Mouse (Mus musculus) left cerebral cortex, postnatal 4 days (tissue): ENCODE results near the gene Psmc6. TPM values are rescaled to one million over a fixed set of nuclear protein-coding genes. Genes with fewer than 3 reads are reported as not detected.

ENCODE experiments used
- DNase-seq: peaks from one replicate; pipeline ENCODE4 v3.0.0-alpha.2; 2022
- intact Hi-C: fragments of 180-260 bp; cut with DNase I; formaldehyde crosslinking; loops from one replicate; pipeline ENCODE4 v1.15.1; 2025
- total RNA-seq, 2 experiments: library from RNA; stranded (reverse); gene quantifications; 2 replicates each; pipeline ENCODE4 v1.2.3; 2021

The Psmc6 gene
- 100 to 1,000 TPM; 118 to 132 TPM for total RNA-seq

GRCm38 (mm10) chr14:45329589-45330181 lies at the start of gene Psmc6:
TSS of gene Psmc6 (plus strand) at chr14:45329788.
- intact Hi-C loops = no loop called here

GRCm38 (mm10) chr14:45282066-45282465 lies 47.5 kb upstream of the Psmc6 start:
- intact Hi-C loops = no loop called here
- DNase-seq = no peak

More at GRCm38 (mm10) chr14:45329589-45330181, at the start of gene Psmc6:
- peak; percentile 93 for DNase-seq

- no peak for DNase-seq
- intact Hi-C loops = no loop called here
These were observed 38.0 kb upstream of the Psmc6 start for GRCm38 (mm10) chr14:45291608-45292007.

- DNase-seq = no peak
- intact Hi-C loops = no loop called here
These were observed 25.6 kb upstream of the Psmc6 start for GRCm38 (mm10) chr14:45303939-45304338.

- intact Hi-C loops = no loop called here
- no peak for DNase-seq
These were observed 25.2 kb upstream of the Psmc6 start for GRCm38 (mm10) chr14:45304389-45304788.

- intact Hi-C loops = no loop called here
- DNase-seq = no peak
These were observed 23.7 kb upstream of the Psmc6 start for GRCm38 (mm10) chr14:45305852-45306251.

GRCm38 (mm10) chr14:45307630-45308328 lies 21.8 kb upstream of the Psmc6 start:
- DNase-seq = no peak
- intact Hi-C loops = no loop called here

- intact Hi-C loops = no loop called here
- peak; percentile 25 for DNase-seq
These were observed 19.9 kb upstream of the Psmc6 start for GRCm38 (mm10) chr14:45309646-45310045.

GRCm38 (mm10) chr14:45310101-45310500 lies 19.5 kb upstream of the Psmc6 start:
- intact Hi-C loops = no loop called here

GRCm38 (mm10) chr14:45316927-45317326 lies 12.7 kb upstream of the Psmc6 start:
- DNase-seq = no peak
- intact Hi-C loops = no loop called here

More at GRCm38 (mm10) chr14:45310101-45310500, 19.5 kb upstream of the Psmc6 start:
- DNase-seq = no peak

GRCm38 (mm10) chr14:45317921-45318411 lies 11.6 kb upstream of the Psmc6 start:
- peak; percentile 56 for DNase-seq
- intact Hi-C loops = no loop called here

GRCm38 (mm10) chr14:45318426-45319236 lies 11.0 kb upstream of the Psmc6 start, which contains the start of gene Ero1l:
TSS of gene Ero1l (minus strand) at chr14:45318771.
- peak; percentile 82 for DNase-seq
- intact Hi-C loops = no loop called here

GRCm38 (mm10) chr14:45319237-45319610 lies 10.4 kb upstream of the Psmc6 start:
- intact Hi-C loops = no loop called here
- no peak for DNase-seq

- intact Hi-C loops = no loop called here
- DNase-seq = no peak
These were observed 9.5 kb upstream of the Psmc6 start for GRCm38 (mm10) chr14:45320111-45320510.

GRCm38 (mm10) chr14:45321067-45321466 lies 8.5 kb upstream of the Psmc6 start:
- intact Hi-C loops = no loop called here
- DNase-seq = no peak

GRCm38 (mm10) chr14:45321622-45322021 lies 8.0 kb upstream of the Psmc6 start:
- no peak for DNase-seq
- intact Hi-C loops = no loop called here

GRCm38 (mm10) chr14:45322450-45322849 lies 7.1 kb upstream of the Psmc6 start:
- DNase-seq = no peak
- intact Hi-C loops = no loop called here

- no peak for DNase-seq
- intact Hi-C loops = no loop called here
These were observed 6.3 kb upstream of the Psmc6 start for GRCm38 (mm10) chr14:45323320-45323719.

GRCm38 (mm10) chr14:45325471-45325870 lies 4.1 kb upstream of the Psmc6 start:
- intact Hi-C loops = no loop called here

GRCm38 (mm10) chr14:45328072-45328713 lies 1.4 kb upstream of the Psmc6 start:
- intact Hi-C loops = no loop called here
- DNase-seq = no peak

More at GRCm38 (mm10) chr14:45325471-45325870, 4.1 kb upstream of the Psmc6 start:
- peak; percentile 72 for DNase-seq
